Mouse (Mus musculus) lung, embryonic 14.5 days (tissue): ENCODE results near the gene Pgd. TPM values are rescaled to one million over a fixed set of nuclear protein-coding genes. Genes with fewer than 3 reads are reported as not detected.
"Not testable (repeated sequence)": the region's sequence is repeated elsewhere in the genome, so short reads cannot be mapped to it uniquely, and the experiment has no call there.

Experiments
- ATAC-seq: fragments of 200-750 bp; cut with Nextera tagmentation; 2 replicates; pipeline ENCODE4 v1.8.0; 2017; ENCODE audit warnings: mild to moderate bottlenecking, moderate TSS enrichment, moderate library complexity; ENCODE audit not compliant: insufficient read depth
- DNase-seq: peaks from one replicate; pipeline ENCODE4 v3.0.0-alpha.2; 2015
- H3K27ac ChIP-seq: fragments of 300-500 bp; sonication (generic); 2 replicates; pipeline ENCODE4 v1.5.1; 2014; ENCODE audit warnings: low read depth, mild to moderate bottlenecking, moderate library complexity
- H3K27me3 ChIP-seq: fragments of 300-500 bp; sonication (generic); 2 replicates; pipeline ENCODE4 v1.6.1; 2014; ENCODE audit warnings: low read length, control low read depth; ENCODE audit not compliant: insufficient read depth
- H3K36me3 ChIP-seq: fragments of 300-500 bp; sonication (generic); 2 replicates; pipeline ENCODE4 v1.6.1; 2014; ENCODE audit warnings: control low read depth; ENCODE audit not compliant: insufficient read depth
- H3K4me1 ChIP-seq: fragments of 300-500 bp; sonication (generic); 2 replicates; pipeline ENCODE4 v1.6.1; 2014; ENCODE audit warnings: antibody characterized with exemption, control low read depth; ENCODE audit not compliant: insufficient read depth
- H3K4me2 ChIP-seq: fragments of 300-500 bp; sonication (generic); 2 replicates; pipeline ENCODE4 v1.6.1; 2014; ENCODE audit warnings: mild to moderate bottlenecking
- H3K4me3 ChIP-seq: fragments of 300-500 bp; sonication (generic); 2 replicates; pipeline ENCODE4 v1.5.1; 2014; ENCODE audit warnings: low read depth, low read length
- H3K9ac ChIP-seq: fragments of 300-500 bp; sonication (generic); 2 replicates; pipeline ENCODE4 v1.6.1; 2014
- H3K9me3 ChIP-seq: fragments of 300-500 bp; sonication (generic); 2 replicates; pipeline ENCODE4 v1.6.1; 2016; ENCODE audit warnings: low read depth, low read length, control low read depth
- CTCF ChIP-seq: IDR thresholded peaks from 2 replicates; pipeline ENCODE4 v1.5.1; 2016; ENCODE audit warnings: antibody characterized with exemption, low read depth
- WGBS: fragments of 180-500 bp; shearing (Covaris S2); extraction: QIAGEN DNeasy Blood & Tissue Kit; methylation state at CpG from one replicate; pipeline ENCODE4 v1.1.7; 2014; 5-methylcytosine and 5-hydroxymethylcytosine counted together
- polyA plus RNA-seq: library from polyadenylated mRNA; unstranded; fragments of >200 nt; fragmentation: Nextera tagmentation; extraction: Ambion mirVana; gene quantifications from 2 replicates; pipeline ENCODE4 v1.2.1, GENCODE M21; 2014

The Pgd gene
- 45.7 and 47.0 TPM in 2 replicates for polyA plus RNA-seq

DNA sequence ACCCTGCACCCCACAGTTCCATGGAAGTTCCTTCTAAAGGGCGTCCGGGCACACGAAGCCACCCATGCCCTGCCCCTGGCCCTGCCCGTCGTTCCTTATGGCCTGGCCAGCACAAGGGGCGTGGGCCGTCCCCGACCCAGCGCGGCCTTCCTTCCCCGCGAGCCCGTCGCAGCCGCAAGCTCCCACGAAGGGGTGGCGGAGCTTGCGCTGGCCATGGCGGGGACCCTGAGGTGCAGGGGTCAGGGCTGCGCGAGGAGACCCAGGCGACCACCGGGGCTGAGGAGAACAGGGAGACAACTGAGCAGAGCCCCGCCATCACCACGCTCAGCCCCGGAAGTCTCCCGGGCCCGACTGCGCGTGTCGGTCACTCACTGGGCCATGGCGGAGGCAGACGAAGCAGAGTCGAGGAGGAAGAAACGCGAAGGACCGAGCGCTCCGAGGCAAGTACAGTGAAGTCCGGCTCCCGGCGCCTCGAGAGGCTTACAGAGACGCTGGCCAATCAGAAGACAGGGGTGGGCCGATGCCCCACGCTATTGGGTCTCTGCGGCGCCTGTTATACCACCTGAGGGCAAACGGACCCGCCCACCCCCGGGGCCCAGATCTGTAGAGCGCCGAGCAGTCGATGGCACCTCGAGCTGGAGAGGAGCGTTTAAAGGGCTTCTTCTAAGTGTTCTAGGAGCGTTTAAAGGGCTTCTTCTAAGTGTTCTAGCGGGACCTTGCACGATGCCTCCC lies at the start of gene Pgd:
TSS of gene Pgd (minus strand) at position 557 of the 732 bp plus-strand sequence.
- H3K36me3 ChIP-seq, result peaks cover 30% of the 10 kb centered on the region
- no peak for TF ChIP-seq CTCF
- peak within 1 kb of the TSS; percentile 87 for H3K9ac ChIP-seq
- DNase-seq (peak; percentile 98), ATAC-seq (peak; percentile 100)
- H3K4me3 ChIP-seq, result peak within 1 kb of the TSS; percentile 85
- H3K9me3 ChIP-seq, result no peaks in the 10 kb centered on the region
- under 1% methylated on average over 59 of the region's 59 CpGs for WGBS
- H3K27me3 ChIP-seq, result no peaks in the 10 kb centered on the region
- no peaks in the 10 kb centered on the region for H3K4me1 ChIP-seq
- peak within 1 kb of the TSS; percentile 95 for H3K4me2 ChIP-seq
- H3K27ac ChIP-seq, result peak within 1 kb of the TSS; percentile 83

DNA sequence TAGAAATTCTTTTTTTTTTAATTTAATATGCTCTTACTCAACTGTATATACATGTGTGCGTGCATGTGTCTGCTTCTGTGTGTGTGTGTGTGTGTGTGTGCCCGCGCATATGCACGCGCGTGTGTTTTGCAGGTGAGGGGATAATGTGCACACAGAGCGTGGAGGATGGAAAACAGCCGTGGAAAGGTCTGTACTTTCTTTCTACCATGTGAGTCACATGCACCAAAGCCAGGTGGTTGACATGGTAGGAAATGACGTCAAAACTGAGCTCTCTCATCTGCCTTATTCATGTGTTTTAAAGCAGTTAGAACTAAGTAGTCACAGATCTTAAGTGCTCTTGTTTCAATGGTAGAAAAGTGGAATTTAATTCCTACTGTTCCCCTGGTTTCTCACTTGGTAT lies 49.4 kb upstream of the Pgd start:
- no peaks in the 10 kb centered on the region for H3K9me3 ChIP-seq
- WGBS, result 83% methylated on average over 9 of the region's 9 CpGs
- H3K4me2 ChIP-seq, result no peak overlapping the region
- no peak overlapping the region for H3K4me3 ChIP-seq
- ATAC-seq, result no peak
- no peak overlapping the region for H3K27ac ChIP-seq
- no peaks in the 10 kb centered on the region for H3K27me3 ChIP-seq
- no peak overlapping the region for H3K9ac ChIP-seq
- TF ChIP-seq CTCF, result no peak
- no peaks in the 10 kb centered on the region for H3K4me1 ChIP-seq
- H3K36me3 ChIP-seq, result peaks cover 44% of the 10 kb centered on the region
- no peak for DNase-seq

DNA sequence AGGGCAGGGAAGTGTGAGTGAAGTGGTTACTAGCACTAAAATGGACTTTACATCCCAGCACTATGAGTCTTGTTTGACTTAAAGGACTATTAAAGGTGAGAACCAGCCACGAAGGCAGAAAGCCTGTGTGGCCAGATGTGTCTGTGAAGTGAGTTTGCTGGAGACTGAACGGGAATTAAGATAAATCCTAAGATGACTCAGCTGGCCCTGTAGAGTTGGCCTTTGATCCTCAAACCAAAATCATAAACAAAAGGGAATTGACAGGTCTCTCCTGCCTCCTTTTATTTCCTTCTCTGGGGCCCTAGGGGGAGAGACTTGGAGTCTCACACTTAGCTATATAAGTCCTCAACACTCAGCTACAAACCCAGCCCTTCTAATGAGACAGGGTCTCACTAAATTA lies 48.8 kb upstream of the Pgd start:
- peaks cover 42% of the 10 kb centered on the region for H3K36me3 ChIP-seq
- no peak overlapping the region for H3K4me3 ChIP-seq
- 7% methylated on average over 2 of the region's 2 CpGs for WGBS
- no peak for TF ChIP-seq CTCF
- H3K9me3 ChIP-seq, result no peaks in the 10 kb centered on the region
- no peak overlapping the region for H3K9ac ChIP-seq
- H3K27me3 ChIP-seq, result no peaks in the 10 kb centered on the region
- no peak overlapping the region for H3K4me2 ChIP-seq
- no peak for DNase-seq
- H3K4me1 ChIP-seq, result no peaks in the 10 kb centered on the region
- no peak for ATAC-seq
- no peak overlapping the region for H3K27ac ChIP-seq

DNA sequence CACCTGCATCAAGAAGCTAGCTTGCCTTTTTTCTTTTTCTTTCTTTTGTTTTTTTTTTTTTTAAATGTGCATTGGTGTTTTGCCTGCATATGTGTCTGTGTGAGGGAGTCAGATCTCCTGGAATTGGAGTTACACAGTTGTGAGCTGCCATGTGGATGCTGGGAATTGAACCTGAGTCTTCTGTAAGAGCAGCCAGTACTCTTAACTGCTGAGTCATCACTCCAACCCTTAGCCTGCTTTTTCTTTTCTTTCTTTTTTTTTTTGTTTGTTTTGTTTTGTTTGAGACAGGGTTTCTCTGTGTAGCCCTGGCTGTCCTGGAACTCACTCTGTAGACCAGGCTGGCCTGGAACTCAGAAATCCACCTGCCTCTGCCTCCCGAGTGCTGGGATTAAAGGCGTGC lies 47.9 kb upstream of the Pgd start:
- 91% methylated on average over 2 of the region's 2 CpGs for WGBS

DNA sequence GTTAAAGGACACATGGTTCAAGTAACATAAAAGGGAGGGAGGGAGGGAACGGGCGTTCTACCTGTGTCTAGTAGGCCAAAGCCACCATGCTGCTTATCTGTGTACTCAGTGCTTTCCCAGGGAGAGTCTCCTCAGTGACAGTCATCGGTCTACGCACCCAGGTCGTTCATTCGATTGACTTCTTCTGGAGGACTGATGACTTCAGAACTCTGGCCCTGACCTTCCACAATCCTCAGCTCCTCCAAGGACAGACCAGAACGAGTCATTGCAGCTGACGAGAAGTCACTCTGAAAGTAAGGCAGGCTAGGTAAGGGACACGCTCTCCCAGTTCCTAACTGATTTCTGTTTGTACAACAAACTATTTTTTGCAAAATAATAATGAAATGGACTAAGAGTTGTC lies 46.9 kb upstream of the Pgd start:
- H3K4me1 ChIP-seq, result no peaks in the 10 kb centered on the region
- H3K27me3 ChIP-seq, result no peaks in the 10 kb centered on the region
- WGBS, result 94% methylated on average over 9 of the region's 9 CpGs
- H3K36me3 ChIP-seq, result peaks cover 37% of the 10 kb centered on the region
- no peak for ATAC-seq
- TF ChIP-seq CTCF, result no peak
- H3K9me3 ChIP-seq, result no peaks in the 10 kb centered on the region
- H3K9ac ChIP-seq, result no peak overlapping the region
- DNase-seq, result no peak
- H3K4me2 ChIP-seq, result no peak overlapping the region
- H3K4me3 ChIP-seq, result no peak overlapping the region
- no peak overlapping the region for H3K27ac ChIP-seq

More for the DNA sequence above, 47.9 kb upstream of the Pgd start:
- not testable (repeated sequence) for H3K9me3 ChIP-seq, H3K4me3 ChIP-seq, H3K27ac ChIP-seq, ATAC-seq, H3K4me1 ChIP-seq, H3K27me3 ChIP-seq, H3K9ac ChIP-seq, H3K4me2 ChIP-seq, DNase-seq
- peaks cover 40% of the 10 kb centered on the region for H3K36me3 ChIP-seq

DNA sequence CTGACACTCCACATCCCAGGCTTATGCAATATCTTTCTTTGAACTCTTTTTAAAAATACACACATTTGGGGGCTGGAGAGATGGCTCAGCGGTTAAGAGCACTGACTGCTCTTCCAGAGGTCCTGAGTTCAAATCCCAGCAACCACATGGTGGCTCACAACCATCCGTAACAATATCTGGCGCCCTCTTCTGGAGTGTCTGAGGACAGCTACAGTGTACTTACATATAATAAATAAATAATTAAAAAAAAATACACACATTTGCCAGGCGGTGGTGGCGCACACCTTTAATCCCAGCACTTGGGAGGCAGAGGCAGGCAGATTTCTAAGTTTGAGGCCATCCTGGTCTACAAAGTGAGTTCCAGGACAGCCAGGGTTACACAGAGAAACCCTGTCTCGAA lies 44.9 kb upstream of the Pgd start:
- H3K9me3 ChIP-seq, ATAC-seq, H3K9ac ChIP-seq, H3K4me3 ChIP-seq, H3K4me1 ChIP-seq, DNase-seq, H3K4me2 ChIP-seq, H3K27me3 ChIP-seq, H3K27ac ChIP-seq: not testable (repeated sequence)
- peaks cover 46% of the 10 kb centered on the region for H3K36me3 ChIP-seq
- WGBS, result 88% methylated on average over 6 of the region's 6 CpGs

DNA sequence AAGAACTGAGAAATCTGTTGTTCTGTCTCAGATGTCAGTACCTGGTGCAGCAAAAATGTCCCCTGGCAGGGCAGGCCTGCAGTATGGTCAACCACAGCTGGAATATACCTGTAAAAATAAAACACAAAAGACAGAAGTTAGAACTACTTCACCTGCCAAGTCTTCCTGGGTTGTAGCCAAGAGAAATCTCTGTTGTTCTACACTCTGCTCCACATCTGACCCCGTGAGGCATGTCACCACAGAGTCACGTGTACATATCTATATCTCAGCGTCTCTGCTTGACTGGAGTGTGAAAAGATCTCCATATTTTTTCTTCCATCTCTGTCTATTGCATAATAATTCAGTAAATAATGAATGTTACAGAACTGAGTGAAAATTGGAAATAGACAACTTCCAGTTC lies 35.9 kb upstream of the Pgd start:
- Histone ChIP-seq H3K4me1 (no peaks in the 10 kb centered on the region), H3K36me3 (peaks cover 58% of the 10 kb centered on the region), H3K4me2 (no peak overlapping the region), H3K9me3 (no peaks in the 10 kb centered on the region), H3K27me3 (no peaks in the 10 kb centered on the region), H3K9ac (no peak overlapping the region), H3K4me3 (no peak overlapping the region), H3K27ac (no peak overlapping the region)
- DNase-seq (no peak), ATAC-seq (no peak)
- TF ChIP-seq CTCF, result no peak
- 61% methylated on average over 3 of the region's 3 CpGs for WGBS
